Mouse (Mus musculus) G1E-ER4 (cell line): ENCODE measurements around the gene Calm4. TPM values are rescaled to one million over a fixed set of nuclear protein-coding genes. Genes with fewer than 3 reads are reported as not detected.
"Not testable (repeated sequence)": the region's sequence is repeated elsewhere in the genome, so short reads cannot be mapped to it uniquely, and the experiment has no call there.

Source experiments
- GATA1 ChIP-seq: IDR thresholded peaks from one replicate; pipeline ENCODE4 v1.8.0; 2012; ENCODE audit warnings: low read length, inconsistent platforms
- polyA plus RNA-seq: library from polyadenylated mRNA; stranded (reverse); fragments of >175 nt; gene quantifications from 2 replicates; pipeline ENCODE4 v1.2.3, GENCODE M21; 2012

Gene Calm4
- polyA plus RNA-seq: not detected in 2 replicates

- not testable (repeated sequence) for TF ChIP-seq GATA1
Measured at GRCm38 (mm10) chr13:3837312-3837807, at the start of gene Calm4. TSS of gene Calm4 (plus strand) at chr13:3837757.

DNA sequence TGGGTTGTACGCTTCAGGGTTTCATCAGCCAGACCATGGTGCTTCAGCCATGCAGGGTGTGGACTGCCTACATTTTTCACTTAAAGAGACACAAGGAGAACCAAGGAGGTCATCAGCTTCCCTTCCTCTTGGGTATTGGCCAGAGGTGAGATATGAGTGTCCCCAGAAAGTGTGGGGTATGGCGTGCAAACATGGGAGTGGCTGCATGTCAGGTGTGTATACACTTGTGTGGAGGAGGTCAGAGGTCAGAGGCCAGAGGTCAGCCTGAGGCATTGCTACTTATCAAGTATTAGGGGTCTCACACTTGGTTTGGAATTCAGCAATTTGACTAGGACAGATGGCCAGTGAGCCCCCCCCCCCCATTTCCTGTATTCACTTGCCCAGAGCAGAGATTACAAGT, 49.0 kb upstream of the Calm4 start:
- no peak for TF ChIP-seq GATA1

DNA sequence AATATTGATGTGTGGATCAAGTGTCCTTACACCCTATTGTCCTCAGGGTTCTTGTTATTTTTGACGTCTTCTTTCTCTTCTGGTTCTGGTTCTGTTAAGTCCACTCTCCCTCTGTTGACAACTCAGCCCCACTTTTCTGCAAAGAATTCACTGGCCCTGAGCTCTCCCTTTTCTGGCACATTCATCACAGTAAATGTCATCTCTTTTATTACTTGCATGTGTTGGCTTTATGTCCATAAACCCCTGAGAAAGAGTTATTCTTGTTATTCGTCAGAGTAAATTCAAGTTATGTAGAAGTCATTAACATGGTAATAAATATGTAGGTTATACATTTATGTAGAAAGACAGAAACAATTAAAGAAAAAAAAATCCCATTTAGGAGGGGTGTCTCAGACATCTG, 48.0 kb upstream of the Calm4 start:
- no peak for TF ChIP-seq GATA1

DNA sequence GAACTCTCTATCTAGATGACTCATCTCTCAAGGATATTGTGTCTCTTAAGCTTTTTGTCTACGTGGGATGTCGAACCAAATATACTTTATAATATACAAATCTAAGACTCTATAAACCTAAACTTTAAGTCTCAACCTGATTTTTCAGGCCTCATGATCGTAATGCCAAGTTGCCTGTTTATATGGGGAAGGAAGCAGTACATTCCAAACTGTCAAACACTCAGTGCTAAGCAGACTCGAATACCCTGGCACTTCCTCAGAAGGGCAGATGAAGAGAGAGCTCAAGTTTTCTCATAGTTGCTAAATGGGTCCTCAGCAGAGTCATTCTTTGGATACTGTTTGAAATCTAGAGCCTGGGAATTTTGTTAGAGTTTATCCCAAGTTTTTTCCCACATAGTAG, 40.9 kb upstream of the Calm4 start:
- no peak for TF ChIP-seq GATA1

DNA sequence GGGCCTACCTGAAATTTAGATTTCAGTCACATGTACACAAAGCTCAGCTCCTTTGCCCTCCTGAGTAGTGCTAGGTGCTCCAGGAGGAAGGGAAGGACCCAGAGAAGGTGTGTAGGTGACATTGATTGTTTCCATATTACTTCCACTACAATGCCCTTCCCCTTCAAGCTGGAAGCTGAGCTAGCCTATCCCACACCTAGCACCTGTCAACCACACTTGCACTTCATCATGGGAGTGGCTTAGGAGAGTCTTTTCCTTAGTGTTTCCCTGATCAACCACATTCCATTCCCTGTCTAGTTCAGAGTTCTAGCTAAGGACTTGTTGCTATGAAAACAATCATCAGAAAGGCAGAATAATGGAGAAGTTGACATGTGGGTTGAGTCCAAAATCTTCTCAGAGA, 38.8 kb upstream of the Calm4 start:
- no peak for TF ChIP-seq GATA1

DNA sequence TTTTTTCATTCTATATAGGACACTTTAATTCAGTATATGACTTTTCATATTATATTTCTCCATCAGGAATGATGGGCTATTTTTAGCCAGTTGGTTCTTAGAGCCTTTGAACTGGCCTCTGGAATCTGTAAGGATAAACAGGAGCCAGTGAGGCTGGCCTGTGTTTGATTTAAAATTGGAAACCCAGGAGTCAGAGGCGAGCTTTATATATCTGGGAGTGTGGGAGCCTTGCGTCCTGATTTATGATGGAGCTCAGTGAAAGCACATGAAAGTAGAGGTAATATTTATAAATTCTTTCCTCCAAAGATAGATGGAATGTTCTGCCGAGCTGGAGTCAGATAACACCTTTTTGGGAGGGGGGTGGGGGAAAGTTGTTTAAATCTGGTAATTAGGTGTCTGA, 38.2 kb upstream of the Calm4 start:
- no peak for TF ChIP-seq GATA1

GRCm38 (mm10) chr13:3804186-3804585, 33.4 kb upstream of the Calm4 start, which contains the start of gene Calml3:
TSS of gene Calml3 (minus strand) at chr13:3804316.
- no peak for TF ChIP-seq GATA1

- no peak for TF ChIP-seq GATA1
Measured at GRCm38 (mm10) chr13:3805132-3805531, 32.4 kb upstream of the Calm4 start.

- no peak for TF ChIP-seq GATA1
Measured at GRCm38 (mm10) chr13:3805638-3806037, 31.9 kb upstream of the Calm4 start.

- no peak for TF ChIP-seq GATA1
Measured at GRCm38 (mm10) chr13:3807131-3807827, 30.3 kb upstream of the Calm4 start.

DNA sequence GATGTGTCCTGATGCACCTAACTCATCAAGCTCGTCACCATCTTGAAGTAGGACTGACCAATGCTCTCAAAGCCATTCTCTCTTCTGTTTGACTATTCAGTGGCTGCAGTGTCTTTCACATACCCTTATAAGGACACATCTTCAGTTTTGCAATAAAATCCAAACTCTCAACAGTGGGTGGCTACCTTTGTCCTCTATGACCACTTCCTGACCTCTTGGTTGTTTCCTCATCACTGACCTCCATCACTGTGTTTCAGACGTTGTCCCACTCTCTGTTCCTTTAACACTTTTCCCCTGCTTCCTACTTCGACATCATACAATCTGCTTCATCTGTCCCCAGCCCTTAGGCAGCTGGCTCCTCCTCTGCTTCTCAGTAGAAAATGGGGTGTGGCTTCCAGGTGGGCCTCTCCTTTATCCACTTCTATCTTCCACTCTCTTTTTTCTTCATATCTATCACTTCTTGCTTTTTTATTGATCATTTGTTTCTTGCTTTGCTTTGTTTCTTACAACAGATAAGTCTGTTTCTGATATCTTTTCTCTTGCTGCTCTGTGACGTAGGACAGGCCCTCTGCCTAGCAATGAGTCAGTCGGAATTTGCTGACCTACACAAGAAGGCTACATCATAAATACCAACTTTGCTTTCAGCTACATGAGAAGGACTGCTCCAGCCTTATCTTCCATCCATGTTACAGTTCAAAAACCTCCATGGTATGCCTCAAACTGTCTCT, 19.4 kb upstream of the Calm4 start:
- TF ChIP-seq GATA1: no peak

- TF ChIP-seq GATA1: no peak
Measured at GRCm38 (mm10) chr13:3818740-3819076, 18.8 kb upstream of the Calm4 start.

GRCm38 (mm10) chr13:3822105-3822504, 15.5 kb upstream of the Calm4 start:
- TF ChIP-seq GATA1: no peak

DNA sequence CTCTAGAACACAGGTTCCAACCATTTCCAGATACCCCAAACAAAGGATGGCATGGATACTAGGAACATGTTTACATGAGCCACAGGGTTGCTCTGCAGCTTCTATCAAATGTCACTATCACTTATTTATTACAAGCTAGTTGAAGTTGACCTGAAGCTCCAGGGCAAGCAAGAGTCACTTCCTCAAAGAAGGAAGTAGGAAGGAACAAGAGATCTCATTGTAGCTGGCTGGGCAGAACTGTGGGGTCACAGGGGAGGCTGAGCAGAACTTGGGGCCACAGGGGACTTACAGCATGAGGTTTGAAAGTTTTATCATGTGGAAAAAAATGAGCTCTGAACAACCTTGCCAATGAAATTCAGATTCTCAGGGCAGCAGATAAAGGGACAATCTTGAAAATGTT, 11.8 kb upstream of the Calm4 start:
- TF ChIP-seq GATA1: no peak

DNA sequence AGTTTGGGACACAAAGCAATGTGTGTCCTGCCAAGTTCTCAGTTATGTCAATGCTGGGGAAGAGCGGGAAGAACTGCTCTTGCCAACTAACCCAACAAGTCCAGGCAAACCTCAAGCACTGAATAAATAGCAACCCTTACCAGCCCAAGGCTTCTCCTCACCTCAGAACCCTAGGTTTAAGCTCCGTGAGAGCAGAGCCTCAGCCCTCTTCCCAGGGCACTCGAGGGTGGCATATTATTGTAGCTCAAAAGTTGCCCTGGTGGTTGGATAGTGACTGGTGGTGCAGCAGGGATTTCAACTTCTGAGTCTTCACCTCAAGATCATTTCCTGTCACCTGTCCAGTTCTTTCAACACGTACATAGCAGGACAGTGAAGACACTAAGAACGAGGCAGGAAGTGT, 6.0 kb upstream of the Calm4 start:
- no peak for TF ChIP-seq GATA1

- TF ChIP-seq GATA1: no peak
Measured at GRCm38 (mm10) chr13:3831994-3832393, 5.6 kb upstream of the Calm4 start.

DNA sequence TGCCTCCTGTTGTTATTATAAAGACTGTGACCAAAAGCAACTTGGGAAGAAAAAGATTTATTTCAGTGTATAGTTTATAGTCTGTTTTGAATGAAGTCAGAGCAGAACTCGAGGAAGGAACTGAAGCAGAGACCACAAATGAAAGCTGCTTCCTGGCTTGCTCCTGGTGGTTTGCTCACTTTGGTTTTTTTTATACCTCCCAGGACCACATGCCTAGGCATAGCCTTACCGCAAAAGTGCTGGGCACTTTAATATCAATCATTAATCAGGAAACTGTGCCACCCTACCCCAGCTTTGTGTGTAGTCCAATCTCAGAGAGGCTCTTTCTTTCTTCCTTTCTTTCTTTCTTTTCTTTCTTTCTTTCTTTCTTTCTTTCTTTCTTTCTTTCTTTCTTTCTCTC, 5.1 kb upstream of the Calm4 start:
- no peak for TF ChIP-seq GATA1
